Mouse (Mus musculus): ENCODE measurements around the gene Mapkbp1. TPM values are rescaled to one million over a fixed set of nuclear protein-coding genes. Genes with fewer than 3 reads are reported as not detected.
A peak's percentile ranks its signal among the peaks of the same experiment; 100 is the strongest.

Gene Mapkbp1
- 4.9 and 6.2 TPM in 2 replicates for polyA plus RNA-seq (2015; fragmentation: Nextera tagmentation; extraction: Ambion mirVana)

GRCm38 (mm10) chr2:119972537-119972879 lies at the start of gene Mapkbp1:
Gene Mapkbp1, plus strand, starts transcription at chr2:119972699.
- Histone ChIP-seq H3K4me1 (replicated peaks) (peaks cover 35% of the 10 kb centered on the region), H3K9me3 (no peaks in the 10 kb centered on the region), H3K36me3 (no peaks in the 10 kb centered on the region), H3K27me3 (no peaks in the 10 kb centered on the region), H3K9ac (peak within 1 kb of the TSS; percentile 85), H3K4me3 (peak within 1 kb of the TSS; percentile 73), H3K27ac (peak within 1 kb of the TSS; percentile 66), H3K4me2 (peak within 1 kb of the TSS; percentile 68)
- WGBS: 2% methylated on average over 19 of the region's 19 CpGs
- ATAC-seq (ENCODE audit: low FRiP score): peak; percentile 87

- WGBS: 56% methylated on average over 9 of the region's 9 CpGs
- peaks cover 10% of the 10 kb centered on the region for H3K36me3 ChIP-seq
- no peak for ATAC-seq (ENCODE audit: low FRiP score)
- no peaks in the 10 kb centered on the region for H3K27me3 ChIP-seq
- no peak overlapping the region for H3K4me3 ChIP-seq
- H3K27ac ChIP-seq: no peak overlapping the region
- no peak overlapping the region for H3K9ac ChIP-seq
- H3K4me1 ChIP-seq (replicated peaks): peaks cover 27% of the 10 kb centered on the region
- H3K9me3 ChIP-seq: no peaks in the 10 kb centered on the region
- no peak overlapping the region for H3K4me2 ChIP-seq
These were observed 1.9 kb upstream of the Mapkbp1 start for GRCm38 (mm10) chr2:119970571-119970970.

GRCm38 (mm10) chr2:119971316-119971715 lies 1.2 kb upstream of the Mapkbp1 start:
- Histone ChIP-seq H3K27ac (no peak overlapping the region), H3K9ac (no peak overlapping the region), H3K4me2 (peak overlapping the region; percentile 68), H3K27me3 (no peaks in the 10 kb centered on the region), H3K4me1 (replicated peaks) (peaks cover 30% of the 10 kb centered on the region), H3K4me3 (no peak overlapping the region), H3K36me3 (peaks cover 5% of the 10 kb centered on the region), H3K9me3 (no peaks in the 10 kb centered on the region)
- no peak for ATAC-seq (ENCODE audit: low FRiP score)
- WGBS: 74% methylated on average over 3 of the region's 3 CpGs

GRCm38 (mm10) chr2:119971837-119972536 lies 512 bp upstream of the Mapkbp1 start:
- Histone ChIP-seq H3K36me3 (no peaks in the 10 kb centered on the region), H3K27ac (peak overlapping the region; percentile 66), H3K9ac (peak overlapping the region; percentile 85), H3K4me1 (replicated peaks) (peaks cover 35% of the 10 kb centered on the region), H3K4me2 (peak overlapping the region; percentile 68), H3K27me3 (no peaks in the 10 kb centered on the region), H3K4me3 (peak overlapping the region; percentile 73), H3K9me3 (no peaks in the 10 kb centered on the region)
- 3% methylated on average over 32 of the region's 32 CpGs for WGBS
- ATAC-seq (ENCODE audit: low FRiP score): peak; percentile 98

- Histone ChIP-seq H3K27ac (no peak overlapping the region), H3K4me3 (no peak overlapping the region), H3K9ac (no peak overlapping the region), H3K4me2 (no peak overlapping the region), H3K27me3 (no peaks in the 10 kb centered on the region), H3K4me1 (replicated peaks) (peaks cover 23% of the 10 kb centered on the region), H3K36me3 (peaks cover 13% of the 10 kb centered on the region), H3K9me3 (no peaks in the 10 kb centered on the region)
- no peak for ATAC-seq (ENCODE audit: low FRiP score)
- 88% methylated on average over 7 of the region's 7 CpGs for WGBS
These were observed 8.0 kb downstream of the Mapkbp1 start for GRCm38 (mm10) chr2:119980343-119980986.

- H3K36me3 ChIP-seq: peaks cover 14% of the 10 kb centered on the region
- 78% methylated on average over 2 of the region's 2 CpGs for WGBS
These were observed 9.1 kb downstream of the Mapkbp1 start for GRCm38 (mm10) chr2:119981631-119982030.

GRCm38 (mm10) chr2:119985871-119986270 lies 13.4 kb downstream of the Mapkbp1 start:
- peaks cover 18% of the 10 kb centered on the region for H3K36me3 ChIP-seq
- ATAC-seq (ENCODE audit: low FRiP score): no peak
- H3K9ac ChIP-seq: no peak overlapping the region
- H3K4me1 ChIP-seq (replicated peaks): peaks cover 8% of the 10 kb centered on the region; the same call in 1 of the 2 replicates
- no peak overlapping the region for H3K27ac ChIP-seq
- no peaks in the 10 kb centered on the region for H3K9me3 ChIP-seq
- no peak overlapping the region for H3K4me3 ChIP-seq
- H3K4me2 ChIP-seq: no peak overlapping the region
- 71% methylated on average over 8 of the region's 8 CpGs for WGBS
- no peaks in the 10 kb centered on the region for H3K27me3 ChIP-seq

More at GRCm38 (mm10) chr2:119981631-119982030, 9.1 kb downstream of the Mapkbp1 start:
- ATAC-seq (ENCODE audit: low FRiP score): no peak
- H3K27ac ChIP-seq: no peak overlapping the region
- H3K9ac ChIP-seq: no peak overlapping the region
- no peak overlapping the region for H3K4me2 ChIP-seq
- no peaks in the 10 kb centered on the region for H3K27me3 ChIP-seq
- H3K4me3 ChIP-seq: no peak overlapping the region
- no peaks in the 10 kb centered on the region for H3K9me3 ChIP-seq
- H3K4me1 ChIP-seq (replicated peaks): peaks cover 21% of the 10 kb centered on the region

- Histone ChIP-seq H3K9me3 (no peaks in the 10 kb centered on the region), H3K4me3 (no peak overlapping the region), H3K4me1 (replicated peaks) (peaks cover 8% of the 10 kb centered on the region; the same call in 1 of the 2 replicates), H3K27me3 (no peaks in the 10 kb centered on the region), H3K36me3 (peaks cover 17% of the 10 kb centered on the region), H3K4me2 (no peak overlapping the region), H3K27ac (no peak overlapping the region), H3K9ac (no peak overlapping the region)
- ATAC-seq (ENCODE audit: low FRiP score): no peak
- WGBS: 68% methylated on average over 6 of the region's 6 CpGs
These were observed 13.9 kb downstream of the Mapkbp1 start for GRCm38 (mm10) chr2:119986369-119986768.

GRCm38 (mm10) chr2:119987441-119987840 lies 14.9 kb downstream of the Mapkbp1 start:
- no peaks in the 10 kb centered on the region for H3K9me3 ChIP-seq
- H3K4me1 ChIP-seq (replicated peaks): peaks cover 8% of the 10 kb centered on the region; the same call in 1 of the 2 replicates
- no peak overlapping the region for H3K4me3 ChIP-seq
- H3K36me3 ChIP-seq: peaks cover 6% of the 10 kb centered on the region
- ATAC-seq (ENCODE audit: low FRiP score): no peak
- H3K27ac ChIP-seq: no peak overlapping the region
- H3K9ac ChIP-seq: no peak overlapping the region
- WGBS: 97% methylated on average over 2 of the region's 2 CpGs
- H3K4me2 ChIP-seq: no peak overlapping the region
- no peaks in the 10 kb centered on the region for H3K27me3 ChIP-seq

- Histone ChIP-seq H3K27ac (no peak overlapping the region), H3K9me3 (no peaks in the 10 kb centered on the region), H3K4me3 (no peak overlapping the region), H3K4me2 (no peak overlapping the region), H3K4me1 (replicated peaks) (peaks cover 8% of the 10 kb centered on the region; the same call in 1 of the 2 replicates), H3K27me3 (no peaks in the 10 kb centered on the region), H3K36me3 (peaks cover 5% of the 10 kb centered on the region), H3K9ac (0 out of 2 replicates have a peak overlapping the region, but pooled peaks have one; percentile 39)
- WGBS: 90% methylated on average over 4 of the region's 4 CpGs
- ATAC-seq (ENCODE audit: low FRiP score): no peak
These were observed 16.5 kb downstream of the Mapkbp1 start for GRCm38 (mm10) chr2:119988952-119989351.

- Histone ChIP-seq H3K36me3 (peaks cover 5% of the 10 kb centered on the region), H3K4me2 (no peak overlapping the region), H3K9ac (no peak overlapping the region), H3K27ac (no peak overlapping the region), H3K9me3 (no peaks in the 10 kb centered on the region), H3K27me3 (no peaks in the 10 kb centered on the region), H3K4me1 (replicated peaks) (peaks cover 11% of the 10 kb centered on the region; the same call in 1 of the 2 replicates), H3K4me3 (no peak overlapping the region)
- no peak for ATAC-seq (ENCODE audit: low FRiP score)
- 84% methylated on average over 6 of the region's 6 CpGs for WGBS
These were observed 18.4 kb downstream of the Mapkbp1 start for GRCm38 (mm10) chr2:119990881-119991280.

GRCm38 (mm10) chr2:119992349-119992748 lies 19.9 kb downstream of the Mapkbp1 start:
- Histone ChIP-seq H3K27me3 (no peaks in the 10 kb centered on the region), H3K9me3 (no peaks in the 10 kb centered on the region), H3K4me2 (no peak overlapping the region), H3K27ac (no peak overlapping the region), H3K4me3 (no peak overlapping the region), H3K9ac (no peak overlapping the region), H3K36me3 (0 out of 2 replicates have a peak, but pooled peaks cover 2% of the 10 kb centered on the region), H3K4me1 (replicated peaks) (peaks cover 8% of the 10 kb centered on the region; the same call in 1 of the 2 replicates)
- 95% methylated on average over 2 of the region's 2 CpGs for WGBS
- ATAC-seq (ENCODE audit: low FRiP score): no peak
